Mouse (Mus musculus): ENCODE data around the gene Olfr142. TPM values are rescaled to one million over a fixed set of nuclear protein-coding genes. Genes with fewer than 3 reads are reported as not detected.
"Not testable (repeated sequence)": the region's sequence is repeated elsewhere in the genome, so short reads cannot be mapped to it uniquely, and the experiment has no call there.

Gene Olfr142
- not detected in 2 replicates for polyA plus RNA-seq (2015; fragmentation: Nextera tagmentation; extraction: Ambion mirVana)

GRCm38 (mm10) chr2:90257492-90257891, at the start of gene Olfr142:
TSS of gene Olfr142 (minus strand) at chr2:90257592.
- no peak for DNase-seq (ENCODE audit: low spot score)

- no peak for DNase-seq (ENCODE audit: low spot score)
Measured at GRCm38 (mm10) chr2:90292741-90293140, 35.3 kb upstream of the Olfr142 start, which contains the start of gene Olfr1272. TSS of gene Olfr1272 (minus strand) at chr2:90292841.

GRCm38 (mm10) chr2:90270932-90271331, 13.5 kb upstream of the Olfr142 start, which contains the start of gene Olfr1271:
TSS of gene Olfr1271 (minus strand) at chr2:90271032.
- no peak for DNase-seq (ENCODE audit: low spot score)

GRCm38 (mm10) chr2:90224393-90224792, 33.0 kb downstream of the Olfr142 start, which contains the start of gene Olfr1506:
TSS of gene Olfr1506 (minus strand) at chr2:90224493.
- not testable (repeated sequence) for DNase-seq (ENCODE audit: low spot score)

Other genes starting within 250 kb of the Olfr142 start
- gene Olfr1263, start 245.5 kb downstream of the Olfr142 start, polyA plus RNA-seq (2015; fragmentation: Nextera tagmentation; extraction: Ambion mirVana) = not detected in 2 replicates
- not detected in 2 replicates for gene Olfr1264, start 232.0 kb downstream of the Olfr142 start, polyA plus RNA-seq (2015; fragmentation: Nextera tagmentation; extraction: Ambion mirVana)
- not detected in 2 replicates for gene Olfr1265, start 222.3 kb downstream of the Olfr142 start, polyA plus RNA-seq (2015; fragmentation: Nextera tagmentation; extraction: Ambion mirVana)
- not detected in 2 replicates for gene Olfr140, start 194.0 kb downstream of the Olfr142 start, polyA plus RNA-seq (2015; fragmentation: Nextera tagmentation; extraction: Ambion mirVana)
- not detected in 2 replicates for gene Olfr1269, start 136.2 kb downstream of the Olfr142 start, polyA plus RNA-seq (2015; fragmentation: Nextera tagmentation; extraction: Ambion mirVana)
- not detected in 2 replicates for gene Olfr32, start 115.3 kb downstream of the Olfr142 start, polyA plus RNA-seq (2015; fragmentation: Nextera tagmentation; extraction: Ambion mirVana)
- not detected in 2 replicates for gene Olfr1270, start 104.5 kb downstream of the Olfr142 start, polyA plus RNA-seq (2015; fragmentation: Nextera tagmentation; extraction: Ambion mirVana)
- not detected in 2 replicates for gene Olfr1506, start 33.1 kb downstream of the Olfr142 start, polyA plus RNA-seq (2015; fragmentation: Nextera tagmentation; extraction: Ambion mirVana)
- not detected in 2 replicates for gene Olfr1271, start 13.4 kb upstream of the Olfr142 start, polyA plus RNA-seq (2015; fragmentation: Nextera tagmentation; extraction: Ambion mirVana)
- gene Olfr1272, start 35.2 kb upstream of the Olfr142 start, polyA plus RNA-seq (2015; fragmentation: Nextera tagmentation; extraction: Ambion mirVana) = not detected in 2 replicates
- gene Gm13769, start 64.6 kb upstream of the Olfr142 start, polyA plus RNA-seq (2015; fragmentation: Nextera tagmentation; extraction: Ambion mirVana) = not detected in 2 replicates
- gene Olfr1274-ps, start 141.1 kb upstream of the Olfr142 start, polyA plus RNA-seq (2015; fragmentation: Nextera tagmentation; extraction: Ambion mirVana) = not detected in 2 replicates

All from thymus, postnatal 0 days (tissue).